Mouse (Mus musculus): ENCODE data around the gene Fndc8. TPM values are rescaled to one million over a fixed set of nuclear protein-coding genes. Genes with fewer than 3 reads are reported as not detected.
A peak's percentile ranks its signal among the peaks of the same experiment; 100 is the strongest.

Gene Fndc8
- total RNA-seq (2021): not detected
- long read RNA-seq, experiment 1: 0 reads
- long read RNA-seq, experiment 2, partial matches to known transcripts: 0 of 1 reads
- long read RNA-seq, experiment 2, other reads (novel, unspliced or antisense): 1 of 1 reads

- no peak for DNase-seq (ENCODE audit: low spot score in 2 of 2)
Measured at GRCm38 (mm10) chr11:82891936-82892335, at the start of gene Fndc8. Gene Fndc8 (plus strand): TSS chr11:82892124.

DNA sequence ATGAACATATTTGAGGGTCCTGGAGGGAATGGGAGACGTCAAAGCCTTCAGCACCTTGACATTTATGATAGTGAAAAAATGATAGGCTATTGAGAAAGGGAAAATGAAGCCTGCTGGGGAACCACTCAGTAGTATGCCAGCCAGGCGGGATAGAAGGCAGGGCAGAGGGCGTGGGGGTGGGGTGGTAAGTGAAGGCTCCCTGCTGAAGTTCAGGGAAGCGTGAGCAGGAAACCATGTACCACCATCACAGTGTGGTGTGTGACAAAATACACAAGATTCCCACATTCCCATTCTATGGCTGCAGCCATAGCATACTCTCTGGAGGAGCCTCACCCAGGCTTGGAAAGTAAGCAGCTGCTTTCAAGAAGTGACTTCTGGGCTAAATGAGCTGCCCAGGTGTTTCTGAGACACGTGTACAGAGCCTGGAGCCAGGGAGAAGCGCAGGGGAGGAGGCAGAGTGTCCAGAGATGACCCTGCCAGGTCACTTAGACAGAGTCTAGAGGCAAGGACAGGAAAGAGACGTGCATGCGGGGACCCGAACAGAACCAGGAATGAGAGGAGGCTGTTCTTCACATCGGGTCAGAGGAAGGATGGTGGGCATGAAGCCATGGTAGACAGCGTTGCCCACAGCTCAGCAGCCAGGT lies 47.0 kb upstream of the Fndc8 start:
- DNase-seq (ENCODE audit: low spot score in 2 of 2): no peak

GRCm38 (mm10) chr11:82845415-82846078 lies 46.4 kb upstream of the Fndc8 start:
- DNase-seq (ENCODE audit: low spot score in 2 of 2): peak in 1 of 2 experiments; percentile 46

GRCm38 (mm10) chr11:82846079-82846436 lies 45.9 kb upstream of the Fndc8 start:
- no peak for DNase-seq (ENCODE audit: low spot score in 2 of 2)

DNA sequence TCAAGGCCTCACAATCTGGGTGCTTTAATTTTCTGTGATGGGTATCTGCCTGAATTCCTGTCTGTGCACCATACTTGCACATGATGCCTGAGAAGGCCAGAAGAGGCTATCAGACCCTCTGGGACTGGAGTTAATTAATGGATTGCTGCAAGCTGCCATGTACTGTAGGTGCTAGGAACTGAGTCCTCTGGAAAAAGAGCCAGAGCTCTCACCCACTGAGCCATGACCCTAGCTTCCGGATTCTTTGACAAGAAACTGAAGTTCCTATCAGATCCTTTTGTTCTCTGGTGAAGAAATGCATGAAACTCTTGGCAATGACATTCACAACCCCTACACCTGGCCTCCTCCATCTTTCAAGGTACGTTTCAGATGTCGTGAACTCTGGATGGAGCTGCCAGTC lies 45.0 kb upstream of the Fndc8 start:
- DNase-seq (ENCODE audit: low spot score in 2 of 2): no peak

GRCm38 (mm10) chr11:82847571-82848000 lies 44.3 kb upstream of the Fndc8 start:
- DNase-seq (ENCODE audit: low spot score in 2 of 2): no peak

GRCm38 (mm10) chr11:82850259-82850658 lies 41.7 kb upstream of the Fndc8 start:
- DNase-seq (ENCODE audit: low spot score in 2 of 2): no peak

DNA sequence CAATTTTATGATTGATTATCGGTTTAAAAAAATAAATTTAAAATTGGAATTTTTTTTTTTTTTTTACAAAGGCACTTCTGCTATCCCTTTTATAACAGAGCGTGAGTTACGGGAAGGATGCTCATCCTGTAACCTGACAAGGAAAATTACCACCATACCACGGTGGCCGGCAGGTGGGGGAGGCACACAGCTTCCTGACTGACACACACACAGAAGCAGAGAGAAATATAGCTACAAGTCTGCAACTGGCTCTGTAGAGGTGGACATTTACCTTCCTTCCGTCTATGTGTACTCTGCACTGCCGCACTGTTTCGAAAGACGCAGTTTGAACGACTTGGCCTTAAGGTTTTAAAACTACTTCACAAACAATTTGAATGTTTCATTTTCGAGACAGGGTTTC lies 39.8 kb upstream of the Fndc8 start:
- DNase-seq (ENCODE audit: low spot score in 2 of 2): no peak

DNA sequence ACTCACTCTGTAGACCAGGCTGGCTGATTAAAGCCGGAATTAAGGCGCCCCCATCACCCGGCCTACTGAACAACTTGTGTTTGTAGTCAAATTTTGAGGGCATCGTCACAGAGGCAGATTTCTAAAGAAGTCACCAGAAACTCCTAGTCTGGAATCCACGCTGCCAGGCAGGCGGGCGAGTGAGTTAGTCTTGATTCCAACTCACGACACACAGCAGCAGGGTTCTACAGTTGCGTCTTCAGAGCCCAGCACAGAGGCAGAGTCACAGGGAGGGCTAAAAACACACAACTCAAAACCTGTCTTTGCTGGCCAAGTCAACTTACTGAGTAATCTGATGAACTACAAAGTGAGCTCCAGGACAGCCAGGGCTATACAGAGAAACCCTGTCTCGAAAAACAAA lies 39.4 kb upstream of the Fndc8 start:
- no peak for DNase-seq (ENCODE audit: low spot score in 2 of 2)

DNA sequence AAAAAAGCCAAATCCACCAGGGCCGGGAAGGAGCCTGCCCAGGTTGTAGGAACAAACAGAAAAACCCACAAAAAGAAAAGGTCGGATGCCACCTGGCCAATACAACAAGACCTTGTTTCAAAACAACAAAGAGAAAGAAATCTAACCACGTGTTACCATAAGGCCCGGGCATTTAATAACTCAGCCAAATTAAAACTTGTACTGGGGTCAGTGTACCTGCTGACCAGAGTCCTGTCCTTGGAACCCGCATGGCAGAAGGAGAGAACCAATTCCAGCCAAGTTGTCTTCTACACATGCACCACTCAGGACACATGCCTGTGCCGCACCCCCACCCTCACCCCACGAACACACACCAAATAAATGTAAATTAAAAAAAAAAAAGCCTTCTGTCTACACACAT lies 39.0 kb upstream of the Fndc8 start:
- no peak for DNase-seq (ENCODE audit: low spot score in 2 of 2)

DNA sequence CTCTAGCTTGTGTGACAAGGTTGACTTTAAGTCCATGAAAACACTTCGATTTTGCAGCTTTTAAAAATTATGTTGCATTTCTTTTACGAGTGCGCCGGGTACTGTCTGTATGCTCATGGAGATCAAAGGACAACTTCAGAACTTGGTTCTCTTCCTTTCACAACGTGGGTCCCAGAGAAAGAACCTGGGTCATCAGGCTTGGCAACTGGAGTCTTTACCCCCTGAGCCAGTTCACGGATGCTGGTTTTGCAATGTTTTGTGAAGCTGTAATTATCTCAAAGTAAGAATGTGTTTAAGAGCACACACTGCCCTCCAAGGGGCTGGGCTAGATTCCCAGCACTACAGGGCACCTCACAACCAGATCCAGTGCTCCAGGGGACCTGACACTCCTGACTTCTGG lies 37.8 kb upstream of the Fndc8 start:
- no peak for DNase-seq (ENCODE audit: low spot score in 2 of 2)

DNA sequence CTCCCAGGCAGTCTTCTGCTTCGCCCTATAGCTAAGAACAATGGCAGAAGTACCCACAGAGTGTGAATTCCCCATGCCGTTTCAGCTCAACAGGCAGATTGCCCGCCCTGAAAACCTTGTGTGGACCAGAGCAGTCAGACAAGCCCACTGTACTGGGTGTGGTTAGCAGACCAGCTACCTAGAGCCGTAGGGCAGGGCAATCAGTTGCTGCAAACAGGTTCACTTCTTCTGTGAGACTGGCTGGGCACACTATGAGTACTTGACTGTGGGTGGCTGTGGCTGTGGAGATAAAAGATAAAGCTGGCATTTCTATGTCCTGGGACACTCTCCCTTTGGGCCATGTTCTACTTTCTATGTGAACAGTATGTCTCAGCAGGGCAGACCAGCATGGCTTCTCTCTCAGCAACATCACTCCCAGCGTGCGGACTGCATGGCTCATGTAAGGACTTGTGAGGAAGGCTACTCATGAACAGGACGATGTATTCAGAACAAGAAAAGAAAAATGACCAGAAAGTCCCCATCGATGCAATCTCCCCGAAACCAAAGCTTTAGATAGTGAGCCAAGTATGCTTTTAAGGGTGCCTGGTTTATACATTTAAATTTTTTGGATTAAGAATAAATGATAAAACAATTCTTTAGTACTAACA lies 36.5 kb upstream of the Fndc8 start:
- DNase-seq (ENCODE audit: low spot score in 2 of 2): no peak

DNA sequence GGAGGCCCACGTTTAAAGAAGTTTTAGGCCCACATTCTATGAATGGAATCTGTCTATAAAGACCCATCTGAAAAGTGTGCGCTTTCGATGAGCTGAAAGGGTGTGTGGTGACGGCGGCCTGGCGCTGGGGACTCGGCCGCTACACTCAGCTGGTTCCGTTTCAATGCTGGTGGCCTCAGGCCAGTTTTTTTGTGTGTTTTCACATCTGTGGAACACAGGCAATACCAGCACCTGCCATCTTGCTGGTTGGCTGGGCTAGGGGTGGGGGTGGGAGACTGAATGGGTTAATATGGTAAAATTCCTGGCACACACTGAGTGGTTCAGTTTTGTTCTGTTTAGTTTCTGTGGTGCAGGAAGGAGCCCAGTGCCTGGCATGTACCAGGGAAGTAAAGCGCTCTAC lies 35.9 kb upstream of the Fndc8 start:
- DNase-seq (ENCODE audit: low spot score in 2 of 2): no peak

DNA sequence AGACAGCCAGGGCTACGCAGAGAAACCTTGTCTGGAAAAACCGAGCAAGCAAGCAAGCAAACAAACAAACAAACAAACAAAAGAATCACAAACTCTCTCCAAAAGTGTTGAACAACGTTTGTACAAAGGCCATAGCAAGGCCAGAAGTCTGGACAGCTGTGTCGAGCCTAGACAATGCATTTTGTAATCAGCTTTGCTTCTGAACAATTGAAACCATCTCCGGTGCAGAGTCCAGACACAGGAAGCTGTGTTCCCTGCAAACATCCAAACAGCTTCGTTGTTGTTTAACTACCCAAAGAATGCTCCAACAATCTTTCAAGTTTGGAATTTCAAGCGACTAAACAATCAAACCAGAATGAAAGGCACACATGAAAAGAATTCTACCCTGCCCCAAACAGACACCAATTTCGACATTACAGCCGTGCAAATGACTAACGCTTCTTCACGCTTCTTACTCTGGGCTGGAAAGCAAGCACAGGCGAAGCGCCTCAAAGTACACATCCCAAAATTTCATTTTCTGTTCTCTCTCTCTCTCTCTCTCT lies 34.5 kb upstream of the Fndc8 start:
- no peak for DNase-seq (ENCODE audit: low spot score in 2 of 2)

DNA sequence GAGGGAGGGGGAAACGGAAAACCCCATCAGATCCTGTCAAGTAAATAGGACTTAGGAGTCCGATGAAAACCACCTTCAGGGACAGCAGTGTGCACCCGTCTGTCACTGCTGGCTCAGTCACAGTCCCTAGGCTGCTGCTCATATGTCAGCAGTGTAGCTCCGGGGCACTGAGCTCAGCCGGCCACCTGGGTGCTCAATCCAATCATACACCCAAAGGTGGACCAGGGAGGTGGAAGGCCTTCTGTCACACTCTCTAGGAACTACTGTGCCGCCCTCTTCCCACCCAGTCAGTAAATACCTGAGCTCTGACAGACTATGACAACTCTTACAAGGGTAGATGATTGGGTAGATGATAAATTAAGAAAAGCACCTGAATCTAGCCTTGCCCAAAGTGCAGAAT lies 31.2 kb upstream of the Fndc8 start:
- DNase-seq (ENCODE audit: low spot score in 2 of 2): no peak

- DNase-seq (ENCODE audit: low spot score in 2 of 2): no peak
Measured at GRCm38 (mm10) chr11:82861558-82861957, 30.4 kb upstream of the Fndc8 start.

DNA sequence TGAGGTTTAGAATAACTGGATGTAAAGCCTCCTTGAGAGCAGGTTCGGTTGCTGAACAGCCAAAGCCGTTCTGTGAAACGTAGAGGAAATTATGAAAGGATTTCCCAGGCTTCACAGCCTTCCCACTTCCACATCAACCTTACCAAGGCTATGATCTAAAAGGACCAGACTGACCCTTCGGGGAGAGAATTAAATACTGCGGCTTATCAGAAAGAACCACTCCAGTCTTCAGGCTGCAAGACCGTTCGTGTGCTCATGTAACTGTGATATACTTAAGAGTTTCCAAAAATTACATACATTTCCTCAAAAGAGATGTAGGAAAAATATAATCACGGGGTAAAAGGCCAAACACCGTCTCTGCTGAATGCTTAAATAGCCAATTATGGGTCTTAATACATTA lies 29.3 kb upstream of the Fndc8 start:
- DNase-seq (ENCODE audit: low spot score in 2 of 2): no peak

- no peak for DNase-seq (ENCODE audit: low spot score in 2 of 2)
Measured at GRCm38 (mm10) chr11:82863059-82863458, 28.9 kb upstream of the Fndc8 start.

DNA sequence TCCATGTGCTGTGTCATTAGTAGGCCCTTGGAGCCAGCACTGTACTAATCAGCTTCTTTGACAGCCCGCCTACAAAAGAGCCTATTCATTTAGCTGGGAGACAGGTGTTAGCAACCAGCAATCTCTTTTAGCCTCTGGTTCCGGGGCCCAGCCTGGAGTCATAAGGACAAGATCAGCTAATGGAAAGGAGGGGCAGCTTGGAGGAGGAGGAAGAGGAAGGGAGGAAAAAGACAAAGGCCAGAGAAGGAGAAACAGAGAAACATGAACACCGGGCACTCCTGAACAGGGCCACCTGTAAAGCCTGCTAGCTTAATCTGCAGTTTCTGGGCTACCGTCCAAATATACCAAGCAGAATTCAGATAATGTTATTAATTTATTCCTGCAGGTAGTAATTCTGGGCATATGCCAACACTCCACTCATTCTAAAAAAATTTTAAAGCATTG lies 28.4 kb upstream of the Fndc8 start:
- no peak for DNase-seq (ENCODE audit: low spot score in 2 of 2)

GRCm38 (mm10) chr11:82865957-82866356 lies 26.0 kb upstream of the Fndc8 start:
- no peak for DNase-seq (ENCODE audit: low spot score in 2 of 2)

GRCm38 (mm10) chr11:82866850-82867564 lies 24.9 kb upstream of the Fndc8 start:
- no peak for DNase-seq (ENCODE audit: low spot score in 2 of 2)
